Mouse (Mus musculus): ENCODE measurements around the gene Fgd2.

Fgd2 gene

DNA sequence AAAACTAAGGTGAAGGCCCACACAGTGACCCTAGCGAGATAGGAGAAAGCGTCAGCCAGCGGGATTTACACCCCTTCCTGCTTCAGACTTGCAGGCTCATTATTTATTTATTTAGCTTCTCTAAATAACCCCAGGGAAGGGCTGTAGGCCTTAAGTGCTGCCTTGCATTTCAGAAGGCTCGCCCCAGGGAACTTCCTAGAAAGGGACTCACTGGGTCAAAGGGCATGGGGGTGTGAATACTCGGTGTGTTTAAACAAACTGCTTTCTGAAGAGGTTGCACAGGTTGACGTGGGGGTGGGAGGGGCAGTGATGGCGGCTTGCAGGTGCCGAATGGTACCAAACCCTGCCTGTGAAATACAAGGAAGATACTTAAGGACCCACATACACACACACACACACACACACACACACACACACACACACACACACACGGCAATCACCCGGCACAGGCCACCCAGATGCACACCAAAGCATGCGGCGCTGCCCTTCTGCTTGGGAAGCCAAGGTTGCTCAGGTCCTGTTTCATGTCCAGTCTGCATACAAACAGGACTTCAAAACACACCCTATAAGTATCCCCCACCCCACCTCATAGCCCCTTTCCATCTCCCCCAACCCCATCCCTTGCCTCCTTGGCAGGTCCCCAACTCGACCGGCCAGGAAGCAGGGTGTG is 38.7 kb downstream of the Fgd2 start:
- DNase-seq, result no peak

DNA sequence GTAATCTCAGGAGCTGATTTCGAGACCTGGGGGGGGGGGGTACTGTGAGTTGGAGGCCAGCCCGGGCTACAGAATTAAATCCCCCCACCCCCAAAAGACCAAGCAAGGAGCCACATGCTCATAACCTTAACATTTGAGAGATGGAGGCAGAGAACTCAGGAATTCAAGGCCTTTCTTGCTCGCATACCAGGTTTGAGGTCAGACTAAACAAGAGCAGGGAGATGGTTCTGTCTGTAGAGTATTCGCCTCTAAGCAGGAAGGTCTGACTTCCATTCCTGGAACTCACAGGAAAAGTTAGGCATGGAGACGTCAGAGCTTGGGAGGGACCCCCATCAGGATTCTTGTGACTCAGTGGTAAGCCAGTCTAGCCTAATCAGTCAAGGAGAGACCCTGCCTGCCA is 39.3 kb downstream of the Fgd2 start:
- DNase-seq, result no peak

DNA sequence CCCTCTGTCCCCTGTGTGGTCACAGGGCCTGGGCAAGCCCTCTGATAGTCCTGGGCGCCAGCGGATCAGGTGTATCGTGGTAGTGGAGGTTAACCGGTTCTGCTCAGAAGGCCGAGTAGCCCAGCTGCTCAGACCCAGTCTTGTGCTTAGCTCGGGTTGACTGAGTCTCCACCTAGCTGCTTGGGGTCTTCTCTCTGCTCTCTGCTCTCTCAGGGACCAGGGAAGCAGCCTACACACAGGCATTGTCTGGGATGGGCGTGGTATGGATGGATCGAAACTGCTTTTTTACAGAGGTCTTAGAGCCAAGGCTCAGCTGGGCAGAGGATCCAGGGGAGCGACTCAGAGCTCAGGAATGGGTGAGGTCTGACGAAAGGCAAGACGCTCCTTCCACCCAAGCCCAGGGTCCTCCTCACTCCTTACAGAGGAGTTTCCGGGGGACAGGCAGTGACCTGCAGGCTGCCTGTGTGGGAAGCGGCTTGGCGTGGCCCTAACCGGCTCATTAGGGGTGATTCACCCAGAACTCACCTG is 41.1 kb downstream of the Fgd2 start:
- DNase-seq, result no peak

DNA sequence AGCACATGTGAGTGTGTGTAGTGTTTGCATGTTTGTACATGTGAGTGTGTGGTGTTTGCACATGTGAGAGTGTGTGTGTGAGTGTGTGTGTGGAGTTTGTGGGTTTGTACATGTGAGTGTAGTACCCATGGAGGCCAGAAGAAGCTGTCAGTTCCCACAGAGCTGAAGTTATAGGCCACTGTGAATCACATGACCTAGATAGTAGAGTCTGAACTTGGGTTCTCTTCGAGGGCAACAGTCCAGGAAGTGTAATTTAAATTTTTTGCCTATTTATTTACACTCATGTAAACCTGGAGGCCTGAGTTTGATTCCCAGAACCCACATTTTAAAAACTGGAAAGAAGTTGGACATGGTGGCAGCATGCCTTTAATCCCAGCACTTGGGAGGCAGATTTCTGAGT is 42.5 kb downstream of the Fgd2 start:
- DNase-seq, result no peak

DNA sequence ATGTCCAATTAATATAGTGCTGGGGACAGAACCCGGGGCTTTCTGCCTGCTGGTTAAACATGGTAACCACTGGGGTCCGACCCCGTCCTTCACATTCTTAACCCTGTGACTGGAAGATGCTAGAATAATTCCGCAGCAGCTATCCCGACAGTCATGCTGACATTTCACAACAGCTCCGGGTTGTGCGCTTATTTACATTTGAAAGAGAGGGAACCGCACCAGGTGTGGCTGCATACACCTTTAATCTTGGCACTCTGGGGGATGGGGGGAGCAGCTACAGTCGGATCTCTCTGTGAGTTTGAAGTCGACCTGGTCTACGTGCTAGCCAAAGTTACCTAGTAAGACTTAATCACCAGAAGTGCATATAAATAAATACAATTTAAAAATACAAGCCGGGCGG is 44.8 kb downstream of the Fgd2 start:
- DNase-seq, result no peak

DNA sequence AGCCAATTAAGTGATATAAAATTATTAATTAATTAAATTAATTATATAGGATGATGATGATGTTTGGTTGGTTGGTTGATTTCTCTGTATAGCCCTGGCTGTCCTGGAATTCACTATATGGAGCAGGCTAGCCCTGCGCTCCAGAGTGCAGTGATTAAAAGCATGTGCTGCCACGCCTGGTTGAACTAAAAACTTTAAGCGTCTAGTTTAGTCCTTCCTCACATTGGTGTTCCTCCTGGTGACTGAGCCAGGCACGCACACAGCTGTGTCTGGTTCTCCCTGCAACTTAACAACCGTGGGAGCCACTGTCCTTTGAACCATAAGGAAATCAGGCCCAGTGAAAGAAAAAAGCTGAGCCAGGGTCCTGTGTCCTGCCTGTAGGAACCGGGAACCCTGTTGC is 45.4 kb downstream of the Fgd2 start:
- DNase-seq, result no peak

DNA sequence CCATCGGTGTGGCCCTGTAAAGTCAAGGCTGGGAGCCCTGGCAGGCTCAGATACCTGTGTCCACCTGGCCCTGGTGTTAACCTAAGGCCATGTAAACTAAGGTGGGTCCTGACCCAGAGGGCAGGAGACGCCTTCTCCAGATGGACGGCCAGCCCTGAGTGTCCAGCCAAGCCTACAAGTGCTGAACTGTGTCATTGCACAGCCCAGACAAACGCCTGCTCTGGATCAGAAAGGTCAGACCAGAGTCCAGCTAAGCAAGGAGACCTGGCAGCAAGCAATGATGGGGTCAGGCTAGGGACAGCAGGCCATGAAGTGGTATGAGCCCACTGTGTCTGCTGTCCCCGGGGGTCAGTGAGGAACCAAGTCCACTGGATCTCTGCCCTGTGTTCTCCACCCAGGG is 46.7 kb downstream of the Fgd2 start:
- DNase-seq, result no peak

DNA sequence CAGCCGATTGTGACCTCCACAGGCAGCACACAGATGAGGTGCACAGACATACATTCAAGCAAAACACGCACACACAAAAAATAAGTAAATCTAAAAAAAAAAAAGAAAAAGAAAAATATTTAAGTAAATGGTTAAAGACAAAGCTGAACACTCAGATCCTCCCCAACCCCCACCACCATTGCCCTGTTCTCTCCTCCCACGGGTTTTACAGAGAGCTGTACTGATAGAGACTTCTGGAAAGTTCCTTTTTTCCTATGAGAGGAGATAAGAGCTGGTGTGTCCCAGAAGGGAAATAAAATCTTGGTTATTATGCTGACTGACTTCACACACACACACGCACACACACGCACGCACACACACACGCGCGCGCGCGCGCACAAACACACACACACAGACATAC is 47.6 kb downstream of the Fgd2 start:
- DNase-seq, result no peak

DNA sequence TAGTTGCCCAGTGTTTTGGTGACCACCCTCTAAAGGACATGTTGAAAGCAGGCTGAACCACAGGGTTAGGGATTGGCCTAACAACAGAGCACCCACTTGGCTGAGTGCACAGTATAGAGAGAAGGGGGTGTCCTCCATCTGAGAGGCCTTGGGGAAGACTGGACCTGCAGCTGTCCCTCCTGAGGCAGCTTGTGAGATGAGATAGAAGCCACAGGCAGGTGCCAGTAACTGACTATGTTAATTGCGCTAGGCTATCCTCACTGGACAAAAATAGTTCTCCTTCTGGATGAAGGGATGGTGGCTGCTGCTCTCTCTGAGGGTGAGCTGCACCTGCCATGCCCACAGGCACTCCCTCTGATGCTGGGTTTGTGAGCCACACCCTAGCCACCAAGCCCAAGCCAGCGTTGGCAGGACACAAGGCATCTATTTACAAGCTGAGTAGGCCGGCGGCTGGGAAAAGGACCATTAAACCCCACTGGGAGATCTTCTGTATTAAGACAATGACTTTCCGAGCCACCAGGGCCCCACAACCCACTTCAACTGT is 49.2 kb downstream of the Fgd2 start:
- DNase-seq, result no peak

DNA sequence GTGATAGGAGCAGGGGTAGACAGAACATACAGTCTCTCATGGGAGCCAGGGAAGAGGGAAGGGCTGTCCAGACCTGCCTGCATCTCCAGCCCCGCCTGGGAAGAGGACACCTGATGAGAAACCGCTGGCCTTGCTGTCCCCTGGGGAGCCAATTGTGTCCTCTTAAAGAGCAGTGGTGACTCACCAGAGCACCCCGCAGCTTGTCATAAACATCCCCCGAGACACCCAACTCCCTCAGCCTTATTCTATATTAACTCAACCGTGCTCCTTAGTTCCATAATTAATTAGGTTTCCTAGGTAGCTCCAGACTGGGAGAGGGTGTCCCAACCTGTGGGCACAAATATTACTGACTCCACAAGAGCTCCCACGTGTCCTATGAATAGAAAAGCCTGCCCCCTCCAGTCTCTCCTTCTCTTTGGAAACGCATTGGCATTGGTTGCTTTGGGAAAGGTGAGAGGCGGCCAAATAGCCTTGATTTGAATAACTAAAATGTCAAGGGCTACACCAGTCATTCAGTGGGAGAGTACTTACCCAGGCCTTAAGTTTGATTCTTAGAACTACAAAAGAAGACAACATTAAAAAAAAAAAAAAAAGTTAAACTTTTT is 51.2 kb downstream of the Fgd2 start:
- DNase-seq, result no peak

DNA sequence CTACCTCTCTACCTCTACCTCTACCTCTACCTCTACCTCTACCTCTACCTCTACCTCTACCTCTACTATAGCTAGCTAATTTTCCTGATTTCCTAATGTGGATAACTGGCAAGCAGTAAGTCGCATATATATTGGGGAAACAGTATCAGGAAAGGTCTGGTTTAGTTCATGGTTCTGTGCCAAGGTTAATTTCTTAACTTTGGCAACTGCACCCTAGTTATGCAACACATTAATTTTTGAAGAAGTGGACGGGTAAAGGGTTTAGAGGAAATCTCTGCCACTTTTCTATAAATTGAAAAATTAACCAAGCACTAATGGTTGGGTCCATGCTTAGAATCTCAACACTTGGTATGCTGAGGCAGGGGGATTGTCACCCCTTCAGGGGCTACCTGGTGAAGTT is 53.9 kb downstream of the Fgd2 start:
- DNase-seq, result no peak

DNA sequence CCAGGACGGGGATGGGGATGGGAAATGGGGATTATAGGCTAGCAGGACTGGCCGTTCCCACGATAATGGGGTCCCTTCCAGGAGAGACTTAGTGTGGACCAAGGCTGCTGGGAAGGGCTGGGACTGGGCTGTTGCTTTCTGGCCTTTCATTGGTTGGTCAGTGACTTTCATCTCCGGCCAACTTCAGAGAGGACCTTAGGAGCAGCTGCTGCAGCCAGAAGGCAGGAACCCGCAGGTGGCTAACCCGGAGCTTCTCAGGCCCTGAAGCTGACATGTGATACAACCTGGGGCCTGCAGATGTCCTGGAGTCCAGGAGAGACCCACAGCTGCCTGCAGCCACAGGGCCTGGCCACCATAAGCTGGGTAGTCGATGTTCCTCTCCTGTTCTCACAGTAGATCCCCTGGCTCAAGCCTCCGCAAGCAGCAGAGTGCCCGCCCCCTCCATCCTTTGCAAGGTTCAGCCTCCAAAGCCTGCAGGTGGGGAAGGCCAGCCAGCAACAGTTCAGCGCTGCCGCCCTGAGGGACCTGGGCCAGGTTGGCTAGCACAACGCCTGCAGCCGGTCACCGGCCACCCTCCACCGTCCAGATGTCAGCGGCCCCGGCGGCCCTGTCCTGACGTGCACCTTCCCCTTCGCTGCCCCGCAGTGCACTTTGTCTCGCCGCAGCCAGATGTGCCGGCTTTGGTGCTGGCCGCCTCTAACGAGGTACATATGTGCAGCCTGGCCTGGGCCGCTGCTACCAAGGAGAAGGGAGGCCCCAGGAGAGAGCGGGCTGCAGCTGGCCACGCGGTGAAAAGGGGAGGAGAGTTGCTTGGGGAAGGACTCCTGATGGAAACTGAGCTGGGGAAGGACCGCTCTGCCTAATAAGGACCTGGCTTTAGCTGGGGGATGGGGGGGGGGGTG is 55.3 kb downstream of the Fgd2 start:
- no peak for DNase-seq

DNA sequence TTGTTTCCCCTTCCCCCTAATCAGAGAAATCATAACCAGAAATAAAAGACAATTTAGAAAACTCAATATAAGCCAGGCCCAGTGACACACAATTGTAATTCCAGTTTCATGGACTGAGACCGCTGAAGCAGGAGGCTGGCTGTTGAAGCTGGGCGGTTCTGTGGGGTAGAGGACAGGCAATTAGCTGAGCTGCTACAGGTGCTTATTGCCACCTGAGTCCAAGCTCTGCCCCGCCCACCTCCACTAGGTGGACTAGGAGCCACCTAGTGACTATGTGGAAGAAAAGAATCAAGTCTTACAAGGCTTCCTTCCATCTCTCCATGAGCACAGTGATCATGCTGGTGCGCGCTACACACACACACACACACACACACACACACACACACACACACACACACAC is 56.0 kb downstream of the Fgd2 start:
- DNase-seq, result no peak

DNA sequence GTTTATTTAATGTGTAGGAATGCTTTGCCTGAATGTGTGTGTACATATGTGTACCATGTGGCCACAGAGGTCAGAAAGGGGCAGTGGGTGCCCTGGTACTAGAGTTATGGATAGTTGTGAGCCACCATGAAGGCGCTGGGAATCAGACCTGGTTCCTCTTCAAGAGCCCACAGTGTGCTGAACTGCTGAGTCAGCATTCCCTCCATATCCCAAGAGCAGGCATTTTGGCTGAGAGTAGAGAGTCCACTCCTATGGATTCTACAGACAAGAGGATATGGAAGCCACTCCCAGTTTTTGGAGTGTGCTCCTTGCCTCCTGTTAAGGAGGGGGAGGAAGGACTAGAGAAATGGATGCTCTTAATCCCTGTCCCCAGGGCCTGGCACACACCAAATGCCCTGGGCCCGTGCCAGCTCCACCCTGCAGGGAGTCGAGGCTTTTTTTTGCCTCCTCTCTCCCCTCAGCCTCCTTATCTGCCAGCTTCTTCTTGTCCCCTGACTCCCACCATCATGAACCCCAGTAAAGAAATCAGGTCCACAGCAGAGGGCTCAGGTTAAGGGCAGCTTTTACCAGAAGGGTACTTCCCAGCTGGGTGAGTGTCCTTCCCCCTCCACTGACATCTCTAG is 58.2 kb downstream of the Fgd2 start:
- DNase-seq, result no peak

DNA sequence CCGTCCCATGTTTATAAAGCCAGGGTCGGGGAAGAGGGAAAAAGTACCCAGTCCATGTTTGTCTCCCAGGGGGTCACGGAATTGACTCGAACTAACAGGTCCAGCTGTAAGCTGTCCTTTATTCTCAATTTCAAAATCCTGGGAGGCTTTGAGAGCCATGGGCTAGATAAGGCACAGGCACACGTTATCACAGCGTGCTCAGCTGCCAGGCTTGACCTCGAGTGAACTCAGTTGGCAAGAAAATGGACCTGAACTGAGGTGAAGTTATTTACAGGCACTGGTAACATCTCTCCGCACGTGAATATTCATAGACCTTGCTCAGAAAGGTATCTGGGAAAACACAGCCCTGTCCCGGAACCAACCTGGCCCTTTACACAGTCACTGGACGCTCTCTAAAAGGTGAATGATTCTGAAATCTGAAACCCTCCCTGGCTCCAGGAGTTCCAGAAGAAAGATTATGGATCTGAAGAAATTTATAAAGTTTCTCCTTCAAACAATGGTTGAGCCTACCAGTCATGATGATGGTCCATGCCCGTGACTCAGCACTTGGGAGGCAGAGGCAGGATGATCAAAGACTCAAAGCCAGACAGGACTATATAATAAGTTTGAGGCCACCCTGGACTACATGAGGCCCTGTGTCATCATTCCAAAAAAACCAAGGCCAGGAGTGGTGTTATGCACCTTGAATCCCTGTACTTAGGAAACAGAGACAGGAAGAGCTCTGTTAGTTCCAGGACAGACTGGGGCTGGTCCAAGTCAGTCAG is 59.4 kb downstream of the Fgd2 start:
- DNase-seq, result no peak

DNA sequence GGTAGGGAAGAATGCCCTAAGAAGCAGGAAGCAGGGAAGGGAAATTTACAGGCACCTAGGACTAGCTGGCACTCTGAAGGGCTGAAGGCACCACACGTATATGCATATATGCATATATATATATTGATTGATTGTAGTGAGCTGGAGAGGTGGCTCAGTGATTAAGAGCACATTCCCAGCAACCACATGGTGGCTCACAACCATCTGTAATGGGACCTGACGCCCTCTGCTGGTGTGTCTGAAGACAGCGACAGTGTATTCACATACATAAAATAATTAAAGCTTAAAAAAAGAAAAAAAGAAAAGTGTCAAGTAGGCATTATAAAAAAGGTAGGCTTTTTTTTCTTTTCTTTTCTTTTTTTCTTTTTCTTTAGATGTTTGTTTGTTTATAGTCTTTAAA is 60.6 kb downstream of the Fgd2 start:
- no peak for DNase-seq

DNA sequence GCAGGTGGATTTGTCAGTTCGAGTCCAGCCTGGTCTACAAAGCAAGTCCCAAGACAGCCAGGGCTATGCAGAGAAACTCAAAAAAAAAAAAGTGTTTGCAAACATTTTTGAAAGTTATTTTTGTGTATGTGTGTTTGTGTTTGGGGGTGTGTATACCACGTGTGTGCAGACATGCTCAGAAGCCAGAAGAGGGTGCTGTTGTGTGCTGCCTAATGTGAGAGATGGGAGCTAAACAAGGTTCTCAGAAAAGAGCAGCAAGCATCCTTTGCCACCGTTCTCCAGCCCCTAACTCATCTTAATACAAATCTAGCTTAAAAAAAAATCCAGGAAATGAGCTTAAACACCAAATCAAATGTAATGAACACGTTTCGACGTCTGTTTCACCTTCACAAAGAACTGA is 61.6 kb downstream of the Fgd2 start:
- DNase-seq, result no peak

DNA sequence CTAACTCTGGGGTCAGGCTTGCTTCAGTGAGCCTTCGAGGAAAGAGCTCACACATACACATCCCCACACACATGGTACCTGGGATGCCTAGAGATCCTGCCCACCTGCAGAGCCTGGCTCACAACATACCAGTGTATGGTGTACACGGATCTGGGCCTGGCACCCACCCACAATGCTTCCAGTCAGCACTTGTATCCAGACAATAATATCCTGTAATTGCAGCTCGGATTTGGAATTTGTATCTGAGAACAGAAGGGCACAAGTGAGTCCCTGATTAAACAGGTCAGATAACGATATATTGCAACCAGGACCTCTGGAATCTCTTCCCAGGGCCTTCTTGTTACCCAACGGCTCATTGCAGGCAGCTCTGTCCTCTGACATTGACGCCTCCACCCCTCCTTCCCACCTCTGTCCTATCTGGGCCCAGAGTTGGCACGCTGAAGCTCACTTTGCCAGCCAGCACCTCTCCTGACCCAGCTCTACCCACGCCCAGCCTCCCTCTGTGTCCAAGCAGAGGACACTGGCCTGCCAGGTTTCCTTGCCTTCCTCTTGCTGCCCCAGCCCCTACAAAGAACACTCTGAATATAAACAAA is 62.3 kb downstream of the Fgd2 start:
- no peak for DNase-seq

DNA sequence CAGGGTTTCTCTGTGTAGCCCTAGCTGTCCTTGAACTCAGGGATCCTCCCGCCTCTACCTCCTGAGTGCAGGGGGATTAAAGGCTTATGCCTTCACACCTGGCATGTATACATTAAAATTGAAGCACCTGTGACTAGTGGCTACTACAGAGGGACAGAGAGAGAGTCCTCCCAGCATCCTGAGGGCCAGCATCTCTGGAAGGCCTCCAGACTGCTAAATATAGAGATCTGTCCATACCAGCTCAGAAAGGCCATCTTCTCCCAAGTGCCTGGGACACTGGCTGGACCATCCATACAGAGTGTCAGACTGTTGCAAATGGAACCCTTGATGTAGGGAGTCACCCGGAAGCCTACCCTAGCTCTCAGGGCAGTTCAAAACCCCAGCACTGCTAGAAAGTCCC is 63.3 kb downstream of the Fgd2 start:
- DNase-seq, result no peak

DNA sequence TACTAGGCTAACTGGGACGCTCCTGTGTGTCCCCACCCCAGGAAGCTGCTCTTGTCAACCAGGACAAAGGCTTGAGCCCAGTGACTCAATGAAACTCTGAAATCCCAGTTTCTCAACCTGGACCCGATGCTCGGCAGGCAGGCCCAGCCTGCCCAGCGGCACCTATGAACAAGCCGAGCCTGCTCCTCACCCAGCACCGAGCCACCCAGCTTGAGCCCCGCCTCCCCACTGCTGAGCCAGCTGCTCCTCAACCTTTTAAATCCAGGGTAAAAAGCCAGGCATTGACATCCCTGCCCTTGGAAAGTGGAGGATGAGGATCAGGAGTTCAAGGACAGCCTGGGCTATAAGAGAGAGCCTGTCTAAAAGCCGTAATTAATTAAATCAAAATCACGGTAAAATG is 64.6 kb downstream of the Fgd2 start:
- no peak for DNase-seq

DNA sequence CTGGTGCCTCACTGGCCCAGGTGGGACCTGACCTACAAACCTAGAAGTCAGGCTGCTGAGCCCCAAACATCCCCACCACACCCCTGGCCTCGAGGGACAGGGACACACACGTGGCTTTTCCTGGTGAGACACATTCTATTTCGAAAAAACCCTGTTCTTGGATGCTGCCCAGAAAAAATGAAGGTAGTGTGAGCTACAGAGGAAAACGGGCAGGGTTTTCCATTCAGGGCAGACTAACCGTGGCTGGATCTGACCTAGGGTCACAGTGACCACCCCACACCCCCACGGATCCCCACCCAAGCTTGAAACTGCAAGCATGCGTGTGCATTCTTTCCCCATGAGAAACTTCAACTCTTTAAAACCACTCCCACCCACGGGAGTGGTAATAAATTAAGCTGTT is 67.5 kb downstream of the Fgd2 start:
- DNase-seq, result no peak

DNA sequence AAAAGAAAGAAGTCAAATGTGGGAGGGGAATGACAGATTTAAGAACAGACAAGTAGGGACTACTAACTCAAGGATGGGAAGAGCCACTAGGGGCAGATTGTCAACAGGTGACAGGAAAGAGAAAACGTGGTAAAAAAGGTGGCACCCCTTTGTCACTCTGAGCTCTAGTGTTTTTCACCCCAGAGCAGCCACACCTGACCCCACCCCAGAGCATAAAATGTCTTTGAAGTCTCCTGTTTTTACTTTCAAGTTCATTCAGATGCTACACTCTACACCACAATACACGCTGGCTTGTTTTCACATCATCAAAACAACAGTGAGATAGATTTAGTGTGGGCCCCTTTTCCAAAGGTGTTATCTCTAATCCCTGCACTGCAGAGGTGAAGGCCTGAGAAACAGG is 68.1 kb downstream of the Fgd2 start:
- DNase-seq, result no peak
